Mouse (Mus musculus) mature B cell (primary cell): Measurements from ENCODE around the gene Elmsan1.

Experiments used
- in situ Hi-C: fragments of 300-500 bp; cut with MboI; formaldehyde crosslinking; loops from 2 replicates; pipeline ENCODE4 v1.14.3; 2019

Elmsan1 gene

DNA sequence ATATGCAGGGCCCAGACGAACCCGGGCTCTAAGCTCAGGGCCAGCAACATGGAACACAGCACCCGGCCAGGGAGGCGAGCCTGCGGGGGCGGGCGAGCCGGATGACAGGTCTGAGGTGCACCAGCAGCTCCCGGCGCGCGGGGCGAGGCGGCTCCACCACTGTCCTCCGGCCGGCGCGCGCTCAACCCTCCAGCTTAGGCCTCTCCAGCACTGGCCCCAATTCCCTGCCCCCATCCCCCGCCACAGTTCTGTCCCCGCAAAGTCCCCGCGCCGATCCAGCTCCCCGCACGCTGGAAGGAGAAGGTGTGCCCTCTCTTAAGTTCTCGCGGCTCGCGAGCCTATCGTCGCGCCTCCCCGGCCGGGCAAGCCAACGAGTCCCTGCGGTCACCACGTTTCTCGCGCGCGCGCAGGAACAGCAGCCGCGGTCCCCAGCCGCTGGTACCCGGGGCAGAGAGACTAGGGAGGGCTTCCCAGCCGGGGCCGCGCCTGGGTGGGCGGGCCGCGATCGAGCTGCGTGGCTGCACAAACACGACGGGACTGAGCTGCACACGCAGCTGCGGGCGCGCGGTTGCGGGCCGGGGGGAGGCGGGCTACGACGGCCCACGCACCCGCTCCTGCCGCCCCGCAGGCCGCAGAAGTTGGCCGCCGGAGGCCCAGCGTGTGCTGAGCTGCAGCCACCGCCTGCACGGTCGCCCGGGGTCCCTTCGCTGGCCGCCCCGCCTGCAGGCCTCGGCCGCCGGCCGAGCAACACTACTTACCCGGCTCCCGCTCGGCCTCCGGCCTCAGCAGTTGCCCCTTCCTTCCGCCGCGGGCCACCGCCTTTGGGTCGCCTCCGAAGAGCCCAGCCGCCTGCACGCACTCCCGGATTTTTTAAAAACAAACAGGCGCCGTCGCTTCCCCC, 25.7 kb downstream of the Elmsan1 start:
- in situ Hi-C loops: no loop called here

DNA sequence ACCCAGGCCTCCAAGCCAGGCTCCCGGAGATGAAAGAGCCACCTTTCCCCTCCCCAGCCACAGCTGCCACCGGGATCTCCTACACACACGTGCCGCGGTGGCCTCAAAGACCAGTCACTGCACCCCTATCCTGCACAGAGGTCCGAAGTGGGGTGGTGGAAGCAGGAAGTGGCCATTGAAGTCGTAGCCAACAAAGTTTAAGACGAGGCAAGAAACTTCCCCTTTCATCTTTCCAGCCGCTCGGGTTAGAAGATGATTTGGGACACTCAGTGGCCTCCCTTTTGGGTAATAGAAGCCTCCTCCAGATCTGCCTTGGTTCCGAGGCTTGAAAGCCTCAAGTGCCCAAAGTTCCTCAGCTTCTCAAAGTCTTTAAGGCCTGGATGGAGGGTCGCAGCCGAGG, 26.4 kb downstream of the Elmsan1 start:
- in situ Hi-C loops: no loop called here

DNA sequence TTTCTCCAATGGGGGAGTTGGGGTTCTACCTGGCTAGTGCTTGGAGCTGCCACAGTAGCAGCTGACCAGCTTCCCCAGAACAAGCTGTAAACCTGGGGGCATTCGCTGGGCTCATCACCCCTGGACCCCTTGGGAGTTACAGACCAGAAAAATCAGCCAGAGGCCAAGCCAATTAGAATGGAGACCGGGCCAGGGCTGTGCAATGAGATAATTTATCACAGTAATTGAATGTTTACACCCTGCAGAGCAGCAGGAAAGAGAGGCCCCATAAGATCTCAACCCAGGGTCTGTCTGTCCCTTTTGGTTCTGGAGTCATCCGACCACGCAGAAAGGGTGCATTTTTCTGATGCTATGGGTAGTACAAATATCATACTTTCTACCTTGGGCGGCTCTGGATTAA, 26.9 kb downstream of the Elmsan1 start:
- in situ Hi-C loops: no loop called here

DNA sequence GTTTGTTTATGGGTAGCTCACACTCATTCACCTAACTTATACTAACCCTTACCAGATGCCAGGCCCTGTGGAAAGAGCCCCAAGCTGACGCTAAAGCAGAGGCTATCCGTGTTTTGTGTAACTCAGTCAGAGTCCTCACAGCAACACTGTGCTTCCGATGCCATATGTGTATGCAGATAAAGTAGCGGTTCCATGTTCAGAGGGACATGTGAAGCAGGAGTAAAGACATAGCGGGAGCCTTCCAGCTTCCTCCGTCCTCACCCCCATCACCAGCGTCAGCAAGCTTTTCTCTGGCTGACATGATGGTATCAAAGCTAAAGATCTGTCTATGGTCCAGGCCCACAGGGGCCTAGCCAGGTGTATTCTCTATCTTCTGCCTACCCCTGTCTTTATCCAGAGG, 27.5 kb downstream of the Elmsan1 start:
- in situ Hi-C loops: no loop called here

DNA sequence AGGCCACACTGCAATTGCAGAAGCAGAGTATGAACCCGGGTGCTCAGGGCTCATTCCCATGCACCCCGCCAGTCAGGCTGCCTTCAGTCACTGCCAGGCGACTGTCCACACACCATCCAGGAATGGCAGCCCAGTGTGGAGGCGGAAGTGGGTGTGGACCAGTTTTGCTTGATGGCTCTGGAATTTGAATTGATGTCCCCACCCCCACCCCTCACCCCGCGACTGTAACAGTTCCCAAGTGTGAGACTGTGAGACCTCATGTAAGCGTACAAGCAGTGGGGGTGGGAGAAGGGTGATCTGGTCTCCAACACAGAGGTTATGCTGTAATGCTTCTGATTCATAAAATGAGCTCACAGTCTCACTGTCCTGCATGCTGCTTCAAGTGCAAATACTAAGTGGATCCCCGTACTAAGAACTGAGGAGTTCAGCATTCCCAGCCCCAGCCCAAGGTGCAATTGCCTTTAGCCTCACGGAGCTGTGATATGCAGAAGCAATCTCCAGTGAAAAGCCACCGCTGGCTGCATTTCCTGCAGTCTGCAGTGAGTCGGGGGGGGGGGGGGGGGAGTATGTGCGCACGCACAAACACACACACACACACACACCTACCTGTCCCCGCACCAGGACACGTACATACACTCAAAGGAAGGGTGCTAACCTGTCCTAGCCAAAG, 28.4 kb downstream of the Elmsan1 start:
- in situ Hi-C loops: no loop called here

DNA sequence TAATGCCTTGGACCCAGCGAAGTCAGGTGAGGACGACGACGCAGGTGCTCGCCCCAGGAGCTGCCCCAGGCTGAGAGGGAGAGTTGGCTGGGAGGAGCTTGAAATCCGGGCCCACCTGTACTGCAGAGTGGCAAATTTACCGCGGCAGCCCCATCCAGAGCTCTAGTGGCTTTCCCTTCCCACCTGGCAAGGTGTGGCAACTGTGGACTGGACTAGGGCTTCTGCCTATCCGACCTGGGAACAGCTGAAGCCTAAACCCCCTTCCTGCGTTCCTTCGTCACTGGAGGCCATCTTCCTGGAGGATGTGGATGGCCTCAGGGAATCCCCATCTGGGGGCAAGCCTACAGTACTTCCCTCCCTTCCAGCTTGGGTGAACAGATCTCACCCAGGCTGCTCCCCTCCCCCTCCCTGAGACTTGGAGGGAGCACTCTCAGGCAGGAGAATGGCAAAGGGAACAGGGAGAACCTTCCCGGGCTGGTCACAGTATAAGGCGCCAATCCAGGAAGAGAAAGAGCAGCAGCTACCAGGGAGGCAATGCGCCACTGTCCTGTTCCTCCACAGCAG, 29.7 kb downstream of the Elmsan1 start:
- in situ Hi-C loops: no loop called here

DNA sequence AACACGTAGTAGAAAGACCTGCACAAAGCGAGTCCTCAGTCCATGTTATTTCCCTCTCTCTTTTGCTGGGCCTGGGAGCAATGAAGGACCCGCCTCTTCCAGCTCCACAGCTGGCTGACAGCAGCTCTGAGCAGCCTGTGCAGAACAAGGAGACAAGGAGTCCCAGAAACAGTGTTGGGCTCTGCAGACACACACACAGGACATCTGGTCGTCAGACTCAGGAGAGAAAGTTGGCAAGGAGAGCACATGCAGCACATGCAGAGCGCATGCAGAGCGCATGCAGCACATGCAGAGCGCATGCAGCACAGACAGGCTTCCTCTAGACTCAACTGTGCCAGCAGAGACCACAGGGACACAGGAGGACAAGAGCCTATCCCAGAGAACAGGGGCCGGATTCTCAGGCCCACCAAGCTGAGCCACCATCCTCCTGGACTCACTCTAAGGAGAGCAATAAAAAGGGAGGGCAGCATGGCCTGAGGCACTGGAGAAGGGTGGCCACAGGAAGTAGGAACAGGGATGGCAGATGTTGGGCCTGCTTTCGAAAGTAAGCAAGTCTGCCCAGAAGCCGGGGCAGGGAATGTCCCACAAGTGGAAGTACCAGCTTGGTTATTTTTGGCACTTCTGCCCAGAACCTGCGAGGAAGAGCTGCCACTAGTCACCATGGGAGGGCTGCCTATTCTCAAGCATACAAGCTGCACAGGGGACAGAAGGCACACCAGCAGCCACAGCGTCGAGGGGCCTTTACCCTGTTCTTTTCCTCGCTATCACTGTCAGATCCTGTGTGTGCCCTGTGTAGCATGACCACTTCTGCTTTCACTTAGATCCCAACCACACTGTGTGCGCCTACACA, 30.7 kb downstream of the Elmsan1 start:
- in situ Hi-C loops: no loop called here

DNA sequence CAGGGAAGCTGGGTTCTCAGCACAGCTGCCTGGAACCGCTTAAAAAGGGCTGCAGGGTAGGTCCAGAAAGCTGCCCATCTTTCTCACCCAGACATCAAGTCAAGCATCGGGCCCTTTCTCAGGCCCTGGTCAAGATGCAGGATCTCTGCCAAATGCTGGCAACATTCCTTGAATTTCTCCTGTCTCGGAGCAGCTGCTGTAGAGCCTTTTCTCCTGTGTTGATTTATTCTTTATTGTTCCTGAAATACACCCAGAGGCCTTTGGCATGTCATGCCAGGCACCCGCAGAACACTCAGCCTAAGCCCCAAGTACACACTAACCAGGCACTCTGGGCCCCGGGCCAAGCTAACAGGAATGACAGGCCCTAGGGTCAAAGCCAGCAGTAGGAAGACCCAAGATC, 31.7 kb downstream of the Elmsan1 start:
- in situ Hi-C loops: no loop called here

DNA sequence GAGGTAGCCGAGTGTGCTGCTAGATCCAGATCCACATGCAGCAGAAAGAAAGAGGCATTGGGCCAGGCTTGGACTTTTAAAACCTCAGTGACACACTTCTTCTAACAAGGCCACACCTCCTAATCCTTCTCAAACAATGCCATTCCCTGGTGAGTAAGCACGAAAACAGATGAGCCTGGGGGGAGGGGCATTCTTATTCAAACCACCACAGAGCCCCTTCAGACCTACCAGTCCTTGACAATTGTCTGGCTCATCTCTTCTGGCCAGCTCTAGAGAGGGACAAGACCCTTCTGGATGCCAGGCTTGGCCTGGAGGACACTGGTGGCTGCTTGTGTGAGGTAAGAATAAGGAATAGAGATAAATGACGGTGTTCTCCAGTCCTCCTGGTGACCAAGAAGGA, 32.1 kb downstream of the Elmsan1 start:
- in situ Hi-C loops: no loop called here

DNA sequence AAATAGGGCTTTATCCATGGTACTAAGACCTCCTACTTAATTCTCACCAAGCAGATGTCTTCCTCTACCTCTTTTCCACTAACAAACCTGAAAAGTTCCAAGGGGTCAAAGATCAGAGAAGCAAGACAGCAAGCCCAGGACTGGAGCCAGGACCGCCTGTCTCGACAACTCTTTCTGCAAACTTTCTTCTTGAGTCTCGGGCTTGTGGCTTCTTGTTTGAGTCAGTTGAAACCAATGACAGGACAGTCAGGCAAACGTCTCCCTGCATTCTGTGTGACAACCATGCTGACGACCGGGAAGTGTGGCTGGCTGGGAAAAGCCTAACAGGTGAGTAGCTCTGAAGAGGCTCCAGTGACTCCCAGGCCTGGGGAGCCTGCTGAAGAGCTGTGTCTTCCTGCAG, 33.1 kb downstream of the Elmsan1 start:
- in situ Hi-C loops: no loop called here

DNA sequence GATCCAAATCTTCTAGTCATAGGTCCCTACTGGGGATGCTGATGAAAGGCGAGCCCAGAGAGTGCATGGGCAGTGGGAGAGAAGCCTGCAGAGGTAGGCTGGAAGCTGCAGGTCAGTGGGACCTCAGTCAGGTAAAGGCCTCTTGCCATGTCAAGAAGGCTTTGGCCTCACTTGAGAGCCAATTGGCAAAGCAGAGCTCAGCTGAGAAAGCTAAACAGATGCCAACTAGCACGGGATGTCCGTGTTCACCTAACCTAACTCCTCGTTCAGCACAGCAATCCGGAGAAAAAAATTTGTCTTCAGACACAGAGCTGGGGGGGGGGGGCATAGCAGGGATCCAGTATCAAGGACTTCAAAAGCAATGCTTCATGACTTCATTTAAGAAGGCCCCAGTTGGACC, 33.7 kb downstream of the Elmsan1 start:
- in situ Hi-C loops: no loop called here

DNA sequence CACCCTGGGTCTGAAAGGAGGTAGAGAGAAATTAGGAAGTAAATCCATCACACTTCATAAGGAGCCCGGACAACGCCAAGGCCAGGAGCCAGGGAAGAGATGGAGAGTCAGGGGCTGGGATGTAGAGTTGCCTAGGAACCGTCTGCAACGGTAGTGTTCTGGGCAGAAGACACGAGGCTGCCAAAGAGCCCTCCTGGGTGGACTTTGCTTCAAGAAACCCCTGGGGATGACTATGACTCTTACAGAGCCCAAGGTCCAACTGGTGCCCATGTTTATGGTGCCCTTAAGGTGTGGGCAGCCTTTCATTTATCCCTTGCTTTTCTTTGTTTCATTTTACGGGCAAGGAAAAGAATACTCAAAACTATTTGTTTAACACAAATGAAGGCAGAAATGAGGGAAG, 36.7 kb downstream of the Elmsan1 start:
- in situ Hi-C loops: no loop called here

DNA sequence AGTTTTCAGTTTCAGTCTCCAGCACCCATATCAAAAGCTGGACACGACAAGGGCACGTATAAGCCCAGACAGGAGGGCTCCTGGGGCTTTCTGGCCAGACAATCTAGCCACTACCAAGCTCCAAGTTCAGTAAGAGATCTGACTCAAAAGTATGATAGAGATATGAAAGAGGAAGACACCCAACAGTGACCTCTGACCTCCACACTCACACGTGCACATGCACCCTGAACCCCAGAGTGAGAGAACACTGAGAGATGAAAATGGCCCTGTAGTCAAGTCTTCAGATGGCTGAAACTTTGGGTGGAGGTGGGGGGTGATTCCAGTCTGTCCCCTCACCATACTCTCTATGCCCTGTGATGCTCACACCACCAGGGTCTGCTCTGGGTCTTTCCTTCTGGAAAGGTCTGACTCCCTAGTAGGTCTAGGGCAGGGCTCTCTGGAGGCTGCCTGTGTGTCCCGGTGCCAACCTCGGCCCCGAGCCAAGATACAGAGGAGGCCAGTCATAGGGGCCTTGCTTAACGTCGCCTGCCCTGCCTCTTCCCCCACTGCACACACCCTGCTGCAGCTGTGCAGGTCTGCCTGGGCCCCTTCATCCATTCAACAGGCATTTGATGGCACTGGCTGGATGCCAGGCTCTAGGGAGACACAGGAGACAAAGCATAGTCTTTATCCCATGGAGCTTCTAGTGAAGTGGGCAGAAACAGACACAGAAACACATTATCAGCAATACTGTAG, 37.8 kb downstream of the Elmsan1 start:
- in situ Hi-C loops: no loop called here

DNA sequence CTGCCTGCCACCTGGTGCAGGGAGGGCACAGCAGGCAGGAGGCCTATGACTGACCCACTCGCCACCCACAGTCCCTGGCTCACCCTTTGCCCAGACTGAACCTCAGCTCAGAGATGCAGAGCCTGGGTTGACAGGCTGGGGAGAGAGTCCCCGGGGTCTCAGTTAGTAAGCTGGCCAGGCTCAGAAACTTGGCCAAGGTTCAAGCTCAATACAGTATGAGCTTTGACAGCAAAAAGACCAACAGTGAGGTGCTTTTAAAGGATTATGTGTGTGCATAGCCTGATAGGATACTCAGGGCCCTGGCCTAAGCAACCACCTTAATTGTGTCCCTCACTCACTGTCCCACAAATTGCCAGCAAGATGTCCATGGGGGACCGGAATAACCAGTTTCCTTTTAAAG, 38.6 kb downstream of the Elmsan1 start:
- in situ Hi-C loops: no loop called here

DNA sequence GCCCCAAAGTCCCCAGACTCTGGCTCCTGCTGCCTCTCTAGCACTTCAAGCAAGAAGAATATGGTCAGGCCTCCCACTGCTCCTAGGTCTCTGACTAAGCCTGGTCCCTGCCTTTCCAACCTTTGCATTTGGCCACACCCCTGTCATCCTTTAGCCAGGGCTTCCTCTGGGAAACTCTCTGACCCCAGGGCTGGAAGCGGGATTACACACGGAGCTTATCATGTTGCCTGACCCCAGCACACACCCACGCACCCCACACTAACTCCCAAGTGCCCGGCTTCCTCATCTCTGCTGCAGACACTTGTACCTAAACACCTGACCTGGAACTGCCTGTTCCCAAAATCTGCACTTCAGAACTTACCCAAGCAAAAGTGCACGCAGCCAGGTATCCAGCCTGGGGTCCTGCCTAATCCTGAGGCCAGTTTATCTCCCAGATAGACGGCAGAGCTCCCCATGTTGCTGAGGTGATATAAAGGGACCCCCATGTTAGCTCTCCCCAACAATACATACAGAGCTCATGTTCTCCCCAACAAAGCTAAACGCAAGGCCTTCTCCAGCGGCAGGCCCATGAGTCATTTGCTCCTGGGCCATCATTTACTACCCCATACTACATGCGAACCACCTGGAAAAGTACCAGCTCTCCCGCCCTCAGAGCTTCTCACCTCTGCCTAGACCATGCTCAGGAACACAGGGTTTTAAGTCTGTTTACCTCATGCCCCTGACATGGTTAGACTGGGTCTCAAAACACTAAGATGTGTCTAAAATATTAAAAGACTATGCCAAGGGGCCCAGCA, 39.8 kb downstream of the Elmsan1 start:
- in situ Hi-C loops: no loop called here

DNA sequence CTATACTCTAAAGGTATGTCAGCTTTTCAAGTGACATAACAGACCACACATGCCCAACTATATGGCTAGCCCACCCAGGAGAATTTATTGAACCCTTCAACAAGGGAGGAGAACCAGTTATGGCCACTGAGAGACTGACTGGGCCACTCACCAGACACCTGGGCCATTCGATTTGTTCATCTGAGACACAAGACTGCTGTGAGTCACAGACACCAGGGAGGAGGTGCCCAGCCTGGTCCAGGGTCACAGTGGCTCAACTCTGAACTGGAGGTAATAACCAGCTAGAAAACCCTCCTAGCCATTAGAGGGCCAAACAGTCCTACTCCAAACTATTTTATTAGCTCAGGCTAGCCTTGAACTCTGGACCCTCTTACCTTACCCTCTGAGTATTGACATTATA, 40.6 kb downstream of the Elmsan1 start:
- in situ Hi-C loops: no loop called here

DNA sequence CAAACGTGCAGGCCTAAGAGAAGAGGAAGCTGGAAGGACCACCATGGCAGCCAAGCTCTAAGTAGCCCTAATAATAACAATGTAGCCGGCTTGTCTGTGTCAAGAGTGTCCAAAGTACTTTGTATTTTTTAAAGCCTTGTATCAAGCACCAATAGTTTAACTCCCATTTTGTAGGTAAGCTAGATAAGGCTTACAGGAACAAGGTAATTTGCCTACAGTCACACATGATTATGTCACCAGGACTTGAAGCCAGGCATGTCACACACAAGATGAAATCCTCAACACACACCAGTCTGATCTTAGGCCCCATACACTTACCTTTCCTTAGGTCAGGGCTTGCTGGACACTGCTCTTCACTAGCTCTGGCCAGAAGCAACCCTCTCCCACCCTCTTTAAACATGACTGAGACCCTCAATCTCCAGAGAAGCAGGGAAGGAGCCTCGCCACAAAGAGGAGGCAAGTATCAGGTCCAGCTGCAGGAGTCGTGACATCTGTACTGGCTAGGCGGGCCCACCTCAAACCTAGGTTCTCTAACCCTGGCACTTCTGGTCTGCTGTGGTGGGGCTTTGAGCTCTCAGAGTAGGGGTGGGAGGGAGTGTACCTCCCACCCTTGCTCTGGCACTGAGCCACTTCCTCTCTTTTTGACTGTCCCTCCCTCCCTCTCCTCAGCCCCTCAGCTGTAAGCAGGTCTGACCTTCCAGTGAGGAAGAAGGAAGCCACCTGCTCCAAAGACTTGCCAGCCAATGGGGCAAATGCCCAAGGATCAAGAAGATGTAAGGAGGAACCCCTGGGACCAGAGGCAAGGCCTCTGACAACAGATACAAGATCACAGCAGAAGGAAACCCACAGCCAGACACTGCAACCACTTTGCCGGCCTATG, 41.6 kb downstream of the Elmsan1 start:
- in situ Hi-C loops: no loop called here

DNA sequence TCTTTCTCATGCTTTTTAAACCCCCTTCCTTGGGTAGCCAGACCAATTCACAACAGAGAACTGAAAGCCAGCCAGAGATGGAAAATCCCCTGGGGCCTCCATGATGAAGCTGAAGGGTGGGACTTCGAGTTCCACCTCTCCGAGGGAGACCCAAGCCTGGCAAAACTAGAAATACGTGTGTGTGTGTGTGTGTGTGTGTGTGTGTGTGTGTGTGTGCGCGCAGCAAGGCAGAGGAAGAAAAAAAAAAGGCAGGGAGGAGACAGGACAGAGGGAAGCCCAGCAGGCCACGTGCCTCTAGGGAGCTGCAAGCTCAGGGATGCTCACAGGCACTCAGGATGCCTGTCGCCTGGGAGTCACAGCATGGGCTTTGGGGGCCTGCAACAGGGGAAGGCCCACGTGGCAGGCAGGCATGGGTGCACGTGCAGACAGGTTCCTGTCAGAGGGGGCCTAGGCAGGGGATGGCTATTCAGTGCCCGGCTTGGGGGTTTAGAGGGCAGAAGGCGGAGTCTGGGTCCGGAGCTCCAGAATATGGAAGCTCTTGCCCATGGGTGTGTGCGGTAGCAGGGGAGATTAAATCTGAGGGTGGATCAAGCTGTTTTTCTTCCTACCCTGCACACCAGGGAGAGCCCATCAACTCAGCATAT, 42.4 kb downstream of the Elmsan1 start:
- in situ Hi-C loops: no loop called here

DNA sequence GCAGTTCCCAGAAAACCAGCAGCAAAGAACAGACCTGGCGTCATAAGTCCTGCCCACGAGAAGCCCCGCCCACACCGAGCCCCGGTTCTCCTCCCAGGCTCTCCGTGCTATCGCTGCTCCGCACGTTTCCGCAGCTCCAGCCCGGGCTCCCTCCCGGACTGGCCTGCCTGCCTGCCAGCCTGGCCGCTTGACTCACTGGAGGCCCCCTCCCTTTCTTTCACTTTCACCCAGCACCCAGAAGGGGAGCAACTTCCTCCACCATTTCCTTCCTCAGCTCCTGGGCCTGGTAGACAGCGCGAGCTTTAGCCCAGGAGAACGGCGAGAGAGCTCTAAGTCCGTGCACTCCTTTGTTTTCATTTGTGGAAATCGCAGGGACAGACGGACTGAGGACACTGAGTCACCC, 43.0 kb downstream of the Elmsan1 start:
- in situ Hi-C loops: no loop called here
